Mouse (Mus musculus): ENCODE results near the gene Klhl12.
"Not testable (repeated sequence)": the region's sequence is repeated elsewhere in the genome, so short reads cannot be mapped to it uniquely, and the experiment has no call there.

Klhl12 gene

DNA sequence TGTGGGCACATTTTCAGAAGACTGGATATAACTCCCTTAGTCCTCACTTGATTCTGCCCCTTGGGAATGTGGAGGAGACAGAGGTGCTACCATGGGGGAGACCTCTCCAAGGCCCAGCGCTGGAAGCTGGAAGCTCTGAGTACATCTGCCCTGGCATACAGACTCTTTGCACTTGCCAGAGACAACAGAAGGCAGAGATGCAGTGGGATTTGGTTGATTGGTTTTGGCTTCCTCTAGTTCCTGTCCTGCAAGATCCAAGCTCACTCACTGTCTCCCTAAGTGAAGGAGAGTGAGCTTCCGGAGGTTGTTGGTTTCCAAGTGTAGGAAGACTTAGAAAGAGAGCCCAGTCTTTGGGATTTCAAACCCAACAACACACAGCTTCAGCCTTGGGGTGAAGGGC lies 60.6 kb downstream of the Klhl12 start:
- DNase-seq (ENCODE audit: low read depth): no peak

DNA sequence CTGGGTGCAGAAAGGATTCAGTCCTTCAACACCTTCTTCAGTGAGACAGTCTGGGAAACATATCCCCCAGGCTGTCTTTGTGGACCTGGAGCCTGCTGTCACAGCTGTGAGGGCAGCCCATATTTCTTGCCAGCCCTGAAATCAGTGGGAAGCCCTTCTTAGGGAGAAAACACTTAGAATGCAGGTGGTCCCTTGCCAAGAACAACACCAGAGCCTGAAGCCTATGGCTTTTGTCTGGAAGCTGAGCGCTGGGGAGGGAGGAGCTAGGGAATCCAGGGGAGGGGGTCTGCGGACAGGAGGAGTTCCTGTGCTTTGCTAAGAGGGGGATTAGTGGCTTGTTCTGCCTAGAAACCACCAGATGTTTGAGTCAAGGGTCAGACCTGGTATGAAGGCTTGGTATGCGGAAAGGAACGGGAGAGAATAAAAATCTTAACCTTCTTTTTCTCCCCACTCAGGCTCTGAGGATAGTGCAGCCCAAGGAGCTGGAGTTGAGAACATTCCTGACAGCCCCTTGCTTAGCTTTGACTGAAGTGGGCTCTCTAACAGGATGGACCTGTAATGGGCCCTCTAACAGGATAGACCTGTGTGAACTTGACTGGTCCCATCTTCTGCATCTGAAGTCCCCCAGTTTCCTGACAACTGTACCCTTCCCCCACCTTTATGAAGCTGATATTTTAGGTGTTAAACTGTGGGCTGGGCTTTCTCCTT lies 61.3 kb downstream of the Klhl12 start:
- no peak for DNase-seq (ENCODE audit: low read depth)

DNA sequence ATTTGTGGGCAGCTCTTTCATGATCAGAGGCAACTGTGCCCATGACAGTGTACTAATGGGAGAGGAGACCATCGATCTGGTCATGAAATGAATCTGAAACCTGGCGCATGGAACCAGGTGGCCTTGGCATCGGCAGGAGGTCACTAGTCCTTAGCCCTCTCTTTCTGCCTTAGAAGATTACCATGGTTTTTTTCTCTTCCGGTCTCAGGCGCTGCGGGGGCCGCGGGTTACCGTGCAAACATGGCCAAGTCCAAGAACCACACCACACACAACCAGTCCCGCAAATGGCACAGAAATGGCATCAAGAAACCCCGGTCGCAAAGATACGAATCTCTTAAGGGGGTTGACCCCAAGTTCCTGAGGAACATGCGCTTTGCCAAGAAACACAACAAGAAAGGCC lies 62.5 kb downstream of the Klhl12 start:
- not testable (repeated sequence) for DNase-seq (ENCODE audit: low read depth)

DNA sequence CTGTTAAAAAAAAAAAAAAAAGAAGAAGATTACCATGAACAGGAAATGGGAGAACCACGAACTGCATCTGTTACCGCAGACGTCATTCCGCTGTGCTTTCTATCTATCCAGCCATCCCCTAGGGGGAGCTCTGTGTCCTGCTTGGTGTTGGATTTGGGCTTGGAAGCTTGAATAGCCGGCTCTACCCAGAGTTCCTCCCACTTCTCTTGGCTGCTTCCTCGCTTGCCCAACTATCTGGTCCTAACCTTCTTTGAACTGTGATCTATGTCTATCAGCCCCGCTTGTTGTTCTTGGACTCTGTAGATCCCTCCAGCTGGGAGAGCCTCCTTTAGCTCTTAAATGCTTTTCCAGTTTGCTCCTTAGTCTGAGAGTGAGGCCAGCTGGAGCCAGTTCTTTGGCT lies 63.3 kb downstream of the Klhl12 start:
- DNase-seq (ENCODE audit: low read depth): peak; percentile 89

DNA sequence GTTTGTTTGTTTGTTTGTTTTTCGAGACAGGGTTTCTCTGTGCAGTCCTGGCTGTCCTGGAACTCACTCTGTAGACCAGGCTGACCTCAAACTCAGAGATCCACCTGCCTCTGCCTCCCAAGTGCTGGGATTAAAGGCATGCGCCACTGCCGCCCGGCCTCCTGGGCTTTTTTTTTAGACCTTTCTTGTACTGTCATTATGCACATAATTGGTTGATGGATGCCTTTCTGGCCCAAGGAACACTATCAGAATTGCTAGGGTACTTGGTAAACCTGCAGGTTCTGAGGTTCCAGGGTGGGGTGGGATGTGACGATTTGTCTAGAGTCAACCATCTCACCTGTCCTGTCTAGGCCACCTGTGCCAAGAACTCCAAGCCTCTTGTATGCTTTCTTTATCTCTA lies 63.9 kb downstream of the Klhl12 start:
- not testable (repeated sequence) for DNase-seq (ENCODE audit: low read depth)

DNA sequence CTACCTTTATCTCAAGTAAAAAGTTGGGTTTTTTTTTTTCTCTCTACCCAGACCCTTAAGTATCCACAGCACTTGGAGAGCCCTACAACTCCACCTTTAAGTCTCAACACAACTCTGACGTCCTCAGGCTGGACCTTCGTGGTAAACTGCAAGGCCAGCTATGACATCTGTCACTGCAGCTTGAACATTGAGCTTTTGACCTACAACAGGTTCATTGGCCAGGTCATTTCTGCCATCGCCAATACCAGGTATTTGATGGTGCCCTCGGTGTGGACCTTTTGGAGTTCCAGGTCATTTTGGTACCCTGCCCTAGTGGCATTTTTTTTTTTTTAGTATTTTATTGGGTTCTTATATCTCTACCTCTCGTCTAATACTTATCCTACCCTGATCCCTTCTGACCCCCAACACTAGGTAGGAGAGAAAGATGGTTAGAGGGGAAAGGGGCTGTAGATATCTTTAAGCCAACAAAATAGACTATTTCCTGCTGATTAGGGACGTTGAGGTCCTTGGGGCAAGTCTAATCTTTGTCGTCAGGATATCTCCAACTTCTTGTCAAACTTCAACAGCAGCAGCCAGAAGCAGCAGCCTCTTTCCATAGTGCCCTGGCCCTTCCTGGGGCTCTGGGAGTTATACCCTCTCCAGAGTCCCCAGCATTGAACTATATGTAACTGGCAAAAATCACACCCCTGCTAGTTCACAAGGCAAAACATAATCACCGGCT lies 64.8 kb downstream of the Klhl12 start:
- no peak for DNase-seq (ENCODE audit: low read depth)

DNA sequence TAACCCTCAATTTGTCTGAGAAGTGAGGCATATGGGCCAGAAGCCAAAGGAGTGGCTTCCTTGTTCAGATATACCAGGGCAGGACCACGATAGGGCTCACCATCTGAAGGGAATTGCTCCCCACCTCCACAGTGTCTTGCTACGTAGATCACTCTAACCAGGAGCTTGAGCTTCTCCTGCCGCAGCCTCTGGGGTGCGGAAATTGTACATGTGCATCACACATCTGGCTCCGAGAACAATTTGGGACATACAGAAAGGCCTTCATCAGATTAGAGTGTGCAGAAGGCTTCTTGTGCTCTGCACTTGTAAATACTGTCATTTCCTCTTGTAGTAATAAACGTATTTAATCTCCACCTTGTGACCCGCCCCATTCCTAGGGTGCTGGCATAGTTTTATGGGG lies 65.8 kb downstream of the Klhl12 start:
- DNase-seq (ENCODE audit: low read depth): no peak

DNA sequence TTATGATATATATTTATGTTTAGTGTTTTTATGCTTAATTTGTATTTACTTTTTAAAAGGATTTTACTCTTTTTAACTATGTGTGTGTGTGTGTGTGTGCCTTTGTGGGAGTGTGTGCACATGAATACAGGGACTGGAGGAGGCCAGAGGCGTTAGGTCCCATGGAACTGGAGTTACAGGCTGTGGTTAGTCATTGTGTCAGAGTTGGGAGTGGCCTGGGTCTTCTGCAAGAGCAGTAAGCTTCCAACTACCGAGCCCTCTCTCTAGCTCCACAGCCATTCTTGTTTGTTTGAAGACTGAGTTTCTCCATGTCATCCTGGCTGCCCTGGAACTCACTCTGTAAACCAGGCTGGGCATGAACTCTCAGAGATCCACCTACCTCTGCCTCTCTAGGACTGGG lies 67.0 kb downstream of the Klhl12 start:
- no peak for DNase-seq (ENCODE audit: low read depth)

DNA sequence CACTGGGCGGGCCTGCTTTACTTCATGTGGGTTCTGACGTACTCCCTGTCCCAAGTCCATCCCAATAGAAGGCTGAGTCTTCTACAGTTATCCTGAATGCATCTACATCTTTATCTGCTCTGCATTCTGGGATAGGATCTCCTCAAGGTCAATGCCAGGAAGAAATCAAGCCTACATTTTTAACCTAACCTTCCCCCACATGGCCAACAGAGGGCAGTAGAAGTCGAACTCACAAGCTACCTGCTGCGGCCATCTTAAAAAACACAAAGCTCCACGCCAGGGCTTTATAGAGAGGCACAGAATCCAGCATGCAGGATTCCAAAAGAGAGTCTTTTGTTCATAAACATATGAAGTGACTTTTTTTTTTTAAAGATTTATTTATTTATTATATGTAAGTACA lies 69.1 kb downstream of the Klhl12 start:
- no peak for DNase-seq (ENCODE audit: low read depth)

DNA sequence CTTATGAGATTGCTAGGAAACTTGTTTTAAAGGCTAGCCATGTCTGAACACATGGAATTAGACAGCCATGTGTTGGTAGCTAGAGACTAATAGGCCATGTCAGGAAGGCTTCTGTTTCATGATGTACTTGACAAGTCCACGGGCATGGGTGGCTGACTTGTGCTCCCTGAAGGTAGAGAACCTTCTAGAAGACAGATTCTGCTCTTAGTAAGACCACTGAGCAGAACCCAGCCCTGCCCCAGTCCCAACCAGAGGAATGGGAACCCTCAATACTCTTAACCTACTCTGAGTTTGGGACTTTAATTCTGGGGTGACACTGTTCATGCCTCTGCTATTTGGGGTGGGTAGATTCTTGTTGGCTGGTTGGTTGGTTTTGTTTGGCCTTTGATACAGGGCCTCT lies 69.7 kb downstream of the Klhl12 start:
- no peak for DNase-seq (ENCODE audit: low read depth)

DNA sequence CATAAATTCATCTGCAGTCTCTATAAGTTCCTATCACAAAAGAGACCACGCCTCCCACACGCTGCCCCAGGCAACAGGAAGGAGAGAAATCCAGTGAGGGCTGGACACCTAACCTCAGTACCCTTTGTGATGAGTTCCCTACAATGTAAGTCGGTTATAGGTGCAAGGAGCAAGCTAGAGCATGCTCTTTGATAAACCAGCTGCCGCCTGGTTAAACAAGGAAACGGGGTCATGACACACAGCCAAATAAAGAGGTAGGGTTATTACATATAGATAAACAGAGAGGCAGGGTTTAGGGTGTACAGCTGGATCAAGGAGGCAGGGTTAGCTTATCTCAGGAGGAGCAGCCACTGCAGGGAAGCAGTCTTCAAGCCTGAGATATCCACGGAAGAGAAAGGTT lies 71.4 kb downstream of the Klhl12 start:
- no peak for DNase-seq (ENCODE audit: low read depth)

DNA sequence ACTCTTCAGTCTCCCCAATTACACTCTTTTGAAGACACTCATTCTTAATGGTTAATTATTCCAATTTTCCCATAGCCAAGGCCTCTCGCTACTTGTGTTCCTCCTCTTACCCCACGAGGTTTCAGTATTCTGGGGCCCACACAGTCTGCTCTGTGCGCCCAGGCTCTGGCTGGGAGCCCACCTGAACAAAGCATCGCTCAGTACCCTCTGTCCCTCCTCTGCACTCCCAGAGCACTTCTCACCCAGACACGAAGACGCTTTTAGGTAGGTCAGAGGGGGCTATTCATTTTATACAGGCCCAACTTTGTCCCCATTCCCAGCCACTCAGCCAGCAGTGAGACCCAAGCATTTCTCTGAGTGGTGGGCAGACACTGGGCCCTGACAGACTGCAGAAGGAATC lies 75.3 kb downstream of the Klhl12 start:
- no peak for DNase-seq (ENCODE audit: low read depth)

DNA sequence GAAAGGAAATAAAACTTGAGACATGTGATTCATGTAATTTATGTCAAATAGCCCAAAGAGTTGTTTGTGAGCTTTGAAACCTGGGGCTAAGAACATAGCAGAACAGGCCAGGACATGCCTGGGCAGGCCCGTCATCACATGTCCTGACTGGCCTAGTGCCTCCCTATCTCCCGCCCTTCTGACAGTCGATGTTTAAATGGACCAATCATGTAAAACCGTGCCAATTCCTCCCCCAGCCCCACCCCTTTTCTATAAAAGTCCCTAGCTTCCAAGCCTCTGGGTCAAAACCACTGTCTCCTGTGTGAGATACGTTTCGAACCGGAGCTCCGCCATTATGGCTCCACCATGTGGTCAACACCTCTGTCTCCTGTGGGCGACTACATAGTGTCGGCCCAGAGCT lies 78.4 kb downstream of the Klhl12 start:
- not testable (repeated sequence) for DNase-seq (ENCODE audit: low read depth)

DNA sequence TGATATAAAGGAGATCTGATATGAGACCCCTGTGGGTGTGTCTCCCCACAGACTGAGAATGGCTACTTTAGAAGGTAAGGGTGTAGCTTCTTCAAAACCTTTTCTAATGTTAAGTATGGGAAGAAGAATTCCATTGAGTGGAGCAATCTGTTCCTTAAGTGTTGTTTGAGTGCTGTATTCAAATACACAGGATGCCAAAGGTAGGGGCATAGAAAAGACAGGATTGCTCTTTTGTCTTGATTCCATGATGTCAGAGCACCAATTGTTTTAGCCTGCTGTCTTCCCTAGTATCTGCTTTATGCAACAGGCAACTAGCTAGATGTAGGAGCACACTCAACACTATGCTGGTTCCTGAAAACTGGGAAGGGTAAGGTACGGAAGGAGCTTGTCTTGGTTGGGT lies 79.7 kb downstream of the Klhl12 start:
- DNase-seq (ENCODE audit: low read depth): no peak

DNA sequence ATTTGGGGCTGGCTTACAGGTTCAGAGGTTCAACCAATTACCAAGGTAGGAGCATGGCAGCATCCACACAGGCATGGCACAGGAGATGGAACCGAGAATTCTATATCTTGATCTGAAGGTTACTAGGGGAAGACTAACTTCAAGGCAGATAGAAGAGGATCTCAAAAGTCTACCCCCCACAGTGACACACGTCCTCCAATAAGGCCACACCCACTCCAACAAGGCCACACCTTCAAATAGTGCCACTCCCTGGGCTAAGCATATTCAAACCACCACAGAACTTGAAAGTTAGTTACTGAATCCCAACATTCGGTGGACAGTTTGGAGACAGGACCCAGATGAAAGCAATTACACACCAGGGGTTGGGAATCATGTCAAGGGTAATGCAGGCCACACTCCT lies 80.2 kb downstream of the Klhl12 start:
- no peak for DNase-seq (ENCODE audit: low read depth)

DNA sequence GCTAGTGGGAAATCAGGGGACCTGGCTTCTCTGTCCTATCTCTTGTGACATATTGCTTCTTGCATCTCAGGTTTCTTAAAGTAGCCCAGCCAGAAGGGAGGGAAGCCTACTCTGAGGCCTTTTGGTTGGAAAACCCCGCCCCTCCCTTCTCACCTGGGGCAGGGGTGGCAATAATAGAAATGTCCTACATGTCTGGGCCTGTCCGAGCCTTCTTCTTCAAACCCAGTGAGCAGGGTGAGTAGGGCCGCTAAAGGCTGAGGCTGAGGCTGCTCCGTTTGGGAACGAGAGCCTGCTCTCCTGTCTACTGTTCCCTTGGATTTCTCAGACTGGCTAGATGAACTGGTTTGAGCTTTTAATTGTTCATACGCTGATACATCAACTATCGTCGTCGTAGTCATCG lies 85.3 kb downstream of the Klhl12 start:
- DNase-seq (ENCODE audit: low read depth): no peak
